Mouse (Mus musculus) cerebellum, adult 18-20 months (tissue): Measurements from ENCODE around the gene Tmem19.
"Not testable (repeated sequence)": the region's sequence is repeated elsewhere in the genome, so short reads cannot be mapped to it uniquely, and the experiment has no call there.

Source experiments
- DNase-seq, 2 experiments: peaks; one replicate each; pipeline ENCODE4 v3.0.0; 2021

Gene Tmem19

DNA sequence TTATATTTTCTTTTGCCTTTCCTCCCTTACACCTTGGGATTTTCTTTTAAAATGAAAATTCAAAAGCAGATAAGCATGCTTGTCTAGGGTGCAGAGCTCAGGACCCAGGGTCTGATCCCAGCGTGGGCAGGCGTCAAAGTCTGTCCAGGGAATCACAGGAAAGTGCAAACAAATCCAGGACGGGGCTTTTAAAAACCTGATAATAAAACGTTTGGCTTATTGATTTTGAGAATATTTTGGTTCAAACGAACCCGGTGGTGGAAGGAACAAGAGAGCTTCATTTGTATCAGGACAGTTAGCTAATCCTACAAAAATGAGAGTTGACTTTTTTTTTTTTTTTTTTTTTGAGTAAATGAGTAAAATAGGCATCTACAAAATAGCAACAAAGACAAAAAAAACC, 14.2 kb downstream of the Tmem19 start:
- no peak for DNase-seq

DNA sequence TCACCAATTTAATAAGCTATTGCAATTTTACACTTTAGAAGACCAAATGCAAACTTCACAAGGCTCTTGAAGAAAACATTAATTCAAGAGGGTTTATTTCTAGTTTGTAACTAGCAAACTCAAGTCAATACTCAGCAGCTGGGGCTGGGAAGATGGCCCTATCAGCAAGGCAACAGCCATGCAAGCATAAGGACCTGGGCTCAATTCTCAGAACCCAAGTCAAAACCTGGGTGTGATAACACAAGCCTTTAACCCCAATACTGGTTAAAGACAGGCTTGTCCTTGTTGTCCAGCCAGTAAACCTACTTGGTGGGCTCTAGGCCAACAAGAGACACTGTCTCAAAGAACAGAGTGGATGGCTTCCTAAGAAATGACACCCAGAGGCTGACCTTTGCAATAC, 15.9 kb downstream of the Tmem19 start:
- no peak for DNase-seq

DNA sequence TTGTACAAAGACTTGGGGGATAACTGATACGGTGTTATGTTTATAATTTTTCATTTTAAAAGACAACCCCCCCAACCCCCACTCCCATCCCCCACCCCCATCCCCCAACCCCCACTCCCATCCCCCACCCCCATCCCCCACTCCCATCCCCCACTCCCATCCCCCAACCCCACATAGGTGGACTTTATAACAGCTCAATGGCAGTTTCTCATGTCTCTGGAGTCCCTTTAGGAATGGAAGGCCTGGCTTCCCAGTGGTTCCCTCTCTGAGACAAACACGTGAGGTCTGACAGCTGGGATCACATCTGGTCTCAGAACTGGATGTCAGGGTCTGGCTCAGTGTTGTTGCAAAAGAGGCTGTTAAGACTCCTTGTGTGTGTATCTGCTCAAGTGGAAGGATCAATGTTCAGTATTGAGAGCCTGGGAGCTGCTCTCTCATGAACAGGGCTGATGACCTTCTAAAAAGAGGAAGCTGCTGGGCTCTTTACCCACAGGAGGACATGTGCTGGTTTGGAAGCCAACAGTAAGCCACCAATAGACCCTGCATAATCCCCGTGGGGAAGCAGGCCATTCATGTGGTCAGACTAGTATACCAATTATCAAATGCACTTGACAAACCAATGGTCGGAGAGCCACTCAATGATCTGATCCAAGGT, 19.4 kb downstream of the Tmem19 start:
- no peak for DNase-seq

DNA sequence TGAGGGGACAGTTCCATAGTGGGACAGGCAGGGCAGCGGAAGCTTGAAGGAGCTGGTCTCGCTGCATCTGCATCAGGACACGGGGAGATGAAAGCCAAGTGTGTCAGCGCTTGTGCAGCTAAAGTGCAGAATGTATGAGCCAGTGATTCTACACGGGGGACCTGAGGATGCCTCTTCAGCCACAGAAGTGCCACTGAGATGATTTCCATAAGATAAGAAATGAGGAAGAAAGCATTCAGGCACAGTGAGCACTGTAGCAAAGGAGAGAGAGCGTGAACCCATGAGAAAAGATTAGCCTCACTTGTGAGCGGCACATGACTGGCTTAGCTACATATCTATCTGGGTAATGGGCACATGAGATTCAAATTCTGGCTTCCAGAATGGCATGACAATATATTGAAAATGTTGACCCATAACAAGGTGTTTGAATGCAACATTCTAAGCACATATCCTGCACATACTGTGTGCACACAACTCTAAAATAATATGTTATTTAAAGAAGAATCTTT, 22.4 kb downstream of the Tmem19 start:
- no peak for DNase-seq

DNA sequence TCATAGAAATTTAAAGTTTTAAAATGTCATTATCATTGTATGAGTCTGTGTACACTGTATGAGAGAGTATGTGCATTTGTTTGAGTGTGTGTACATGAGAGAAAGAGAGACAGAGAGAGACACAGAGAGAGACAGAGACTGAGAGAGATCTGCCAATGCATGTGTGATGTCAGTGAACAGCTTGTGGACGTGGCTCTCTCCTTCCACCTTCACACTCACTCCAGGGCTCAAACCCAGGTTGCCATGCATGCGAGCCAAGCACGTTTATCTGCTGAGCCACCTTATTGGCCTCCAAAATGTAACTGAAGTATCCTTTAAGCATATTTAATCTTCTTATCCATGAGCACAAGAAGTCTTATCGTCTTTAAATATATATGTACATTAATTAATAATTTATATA, 25.4 kb downstream of the Tmem19 start:
- DNase-seq = no peak

DNA sequence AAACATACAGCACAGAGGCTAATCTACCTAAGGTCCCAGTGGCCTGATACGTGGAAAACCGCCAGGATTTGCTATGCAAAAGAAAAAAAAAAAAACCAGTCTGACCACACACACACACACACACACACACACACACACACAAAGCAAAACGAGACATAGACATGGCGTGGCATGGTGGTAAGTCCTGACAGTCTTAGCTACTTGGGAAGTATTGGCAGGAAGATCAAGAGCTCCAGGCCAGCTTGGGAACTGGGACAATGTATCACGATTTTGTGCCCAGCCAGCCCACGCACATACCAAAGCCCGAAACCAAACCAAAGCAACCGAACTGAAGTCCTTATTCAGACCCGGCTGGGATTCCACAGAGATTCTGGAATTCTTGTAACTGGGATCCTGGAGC, 28.8 kb downstream of the Tmem19 start:
- DNase-seq = no peak

DNA sequence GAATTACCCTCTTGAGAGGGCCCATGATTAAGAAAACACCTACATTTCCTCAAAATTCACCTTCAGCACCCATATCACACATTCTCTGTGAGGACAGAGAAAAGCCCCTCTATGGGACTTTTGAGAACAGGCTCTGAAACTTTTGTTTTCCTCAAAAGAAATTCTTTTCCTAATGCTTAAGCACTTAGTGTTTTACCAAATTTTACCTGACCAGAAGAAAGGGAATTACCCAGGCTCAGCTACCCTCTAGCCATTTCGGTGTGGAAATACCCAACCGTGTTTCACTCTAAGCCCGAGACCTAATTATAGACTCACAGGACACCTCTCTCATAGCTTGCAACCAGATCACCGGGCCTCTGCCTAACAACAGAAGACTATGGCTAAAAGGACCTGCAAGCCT, 29.3 kb downstream of the Tmem19 start:
- no peak for DNase-seq

DNA sequence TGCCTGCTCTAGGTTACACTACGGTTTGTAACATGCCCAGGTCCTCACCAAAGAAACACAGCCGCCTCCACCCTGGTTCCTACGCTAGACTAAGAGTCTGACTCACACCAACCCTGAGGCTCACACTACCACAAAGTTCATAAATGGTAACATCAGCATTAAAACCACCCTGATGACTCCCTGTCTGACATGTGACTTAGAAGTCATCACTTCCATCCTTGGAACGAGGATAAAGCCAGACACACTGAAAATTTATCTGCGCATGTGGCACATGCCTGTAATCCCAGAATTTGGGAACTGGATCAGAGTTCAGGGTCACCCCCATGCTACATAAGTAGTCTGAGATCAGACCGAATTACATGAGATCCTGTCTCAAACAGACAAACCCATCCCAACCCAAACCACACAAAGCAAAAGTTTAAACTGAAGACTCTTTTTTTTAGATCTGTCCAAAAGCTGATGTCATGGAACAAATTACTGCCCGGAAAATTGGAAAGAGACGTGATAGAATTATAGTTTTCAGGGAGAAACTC, 29.8 kb downstream of the Tmem19 start:
- no peak for DNase-seq

DNA sequence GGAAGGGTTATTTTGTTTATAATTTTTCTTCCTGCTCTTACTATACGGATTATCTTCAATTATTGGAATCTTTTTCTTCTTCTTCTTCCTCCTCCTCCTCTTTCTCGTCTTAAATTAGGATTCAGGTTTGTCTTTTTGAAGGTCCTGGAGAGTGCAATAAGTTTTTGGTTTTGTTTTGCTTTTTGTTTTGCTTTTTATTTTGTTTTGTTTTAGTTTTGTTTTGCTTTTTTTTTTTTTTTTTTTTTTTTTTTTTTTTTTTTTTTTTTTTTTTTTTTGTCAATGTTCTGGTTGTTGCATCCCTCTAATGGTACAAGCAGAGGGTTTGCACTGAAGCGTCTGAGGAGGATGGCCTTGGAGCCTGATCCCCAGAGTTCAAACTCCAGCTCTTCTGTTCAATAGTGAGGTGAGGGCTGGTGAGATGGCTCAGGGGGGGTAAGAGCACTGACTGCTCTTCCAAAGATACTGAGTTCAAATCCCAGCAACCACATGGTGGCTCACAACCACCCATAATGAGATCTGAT, 33.2 kb downstream of the Tmem19 start:
- DNase-seq = no peak

DNA sequence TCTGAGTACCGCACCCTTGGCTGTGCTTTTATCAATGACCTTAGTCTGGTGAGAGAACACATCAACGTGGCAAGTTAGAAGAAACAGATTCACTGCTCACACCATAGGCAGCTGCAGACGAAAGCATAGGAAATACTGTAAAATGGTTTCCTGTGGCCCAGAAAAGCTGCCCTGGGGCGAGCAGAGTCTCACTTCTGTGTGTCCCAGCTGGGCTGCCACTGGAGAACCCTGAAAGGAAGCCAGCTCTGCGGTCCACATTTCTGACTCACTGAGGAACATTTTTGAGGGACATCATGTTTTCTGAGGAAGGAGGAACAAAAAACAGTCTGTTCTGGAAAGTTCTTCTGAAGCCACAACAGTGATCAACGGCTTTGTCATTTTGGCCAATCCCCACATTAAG, 33.8 kb downstream of the Tmem19 start:
- DNase-seq = no peak

DNA sequence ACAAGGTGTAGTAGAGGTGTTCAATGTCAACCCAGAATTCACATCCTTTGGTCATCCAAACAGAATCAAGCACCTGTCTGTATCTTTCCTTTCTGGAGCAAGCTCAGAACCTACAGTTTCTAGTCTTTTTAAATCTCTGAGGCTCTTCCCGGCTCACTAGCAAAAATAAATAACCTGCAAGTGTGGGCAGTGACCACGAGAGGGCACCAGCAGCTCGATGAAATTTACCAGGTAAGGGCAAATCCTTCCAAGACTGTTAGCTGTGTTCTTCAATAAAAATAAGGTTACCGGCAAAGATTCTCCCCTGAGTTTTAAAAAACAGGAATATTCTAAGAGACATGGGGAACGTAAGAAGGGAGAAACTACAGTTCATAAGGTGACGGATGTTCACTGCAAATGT, 39.0 kb downstream of the Tmem19 start:
- DNase-seq = peak; percentile 70 to 82

DNA sequence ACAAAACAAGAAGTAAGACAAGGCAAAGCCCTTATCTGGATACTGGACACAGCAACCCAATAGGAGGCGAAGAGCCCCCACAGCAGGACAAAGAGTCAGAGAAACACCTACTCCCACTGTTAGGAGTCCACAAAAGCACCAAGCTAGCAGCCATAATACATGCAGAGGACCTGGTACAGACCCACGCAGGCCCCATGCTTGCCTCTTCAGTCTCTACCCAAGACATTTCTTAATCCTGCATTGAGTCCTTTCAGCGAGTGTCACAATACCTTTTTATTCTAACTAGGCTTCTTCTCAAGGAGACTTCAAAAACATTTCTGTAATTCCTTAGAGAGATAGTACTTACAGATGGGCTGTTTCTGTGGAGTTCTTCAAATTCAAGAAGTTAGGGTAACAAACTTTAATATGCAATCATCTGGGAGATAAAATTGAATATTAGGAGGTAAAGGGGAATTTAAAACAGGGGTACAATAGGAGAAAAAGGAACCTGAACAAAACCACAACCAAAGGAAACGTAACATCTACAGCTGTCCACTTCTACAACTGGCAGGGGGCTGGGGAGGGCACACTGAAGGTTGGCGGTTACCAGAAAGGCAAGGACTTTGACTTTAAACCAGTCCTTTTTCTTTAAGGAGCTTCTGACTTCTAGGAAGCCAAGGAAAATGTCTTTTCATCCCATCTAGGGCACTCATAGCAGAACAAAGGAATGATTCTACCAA, 40.8 kb downstream of the Tmem19 start:
- DNase-seq = no peak

DNA sequence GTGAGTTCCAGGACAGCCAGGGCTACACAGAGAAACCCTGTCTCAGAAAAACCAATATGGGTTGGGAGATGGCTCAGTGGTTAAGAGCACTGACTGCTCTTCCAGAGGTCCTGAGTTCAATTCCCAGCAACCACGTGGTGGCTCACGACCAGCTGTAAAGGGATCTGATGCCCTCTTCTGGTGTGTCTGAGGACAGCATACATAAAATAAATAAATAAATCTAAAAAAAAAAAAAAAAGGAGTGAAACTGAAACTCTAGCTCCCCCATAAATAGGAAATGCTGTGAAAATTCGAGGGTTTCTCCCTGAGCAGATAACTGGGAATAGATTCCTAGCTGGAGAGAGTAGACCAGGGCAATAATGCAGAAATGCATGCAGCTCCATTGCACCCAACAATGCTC, 43.9 kb downstream of the Tmem19 start:
- not testable (repeated sequence) for DNase-seq

DNA sequence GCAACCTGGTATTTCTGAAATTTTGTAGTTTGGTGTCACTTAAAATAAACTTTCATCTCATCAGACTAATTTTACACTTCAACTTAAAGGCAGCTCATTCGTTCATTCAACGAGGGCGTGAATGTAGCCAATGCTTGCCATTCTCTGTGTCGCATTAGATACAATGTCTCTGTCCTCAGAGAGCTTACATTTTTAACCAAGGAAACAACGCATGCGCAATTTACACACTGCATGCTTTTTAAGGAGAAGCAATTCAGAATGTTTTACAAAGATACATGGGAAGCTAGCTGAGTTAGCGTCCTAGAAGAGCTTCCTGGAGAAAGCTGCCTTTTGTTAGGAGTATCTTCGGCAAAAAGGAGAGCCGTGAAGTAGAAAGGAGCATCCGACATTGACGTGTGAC, 46.0 kb downstream of the Tmem19 start:
- no peak for DNase-seq

DNA sequence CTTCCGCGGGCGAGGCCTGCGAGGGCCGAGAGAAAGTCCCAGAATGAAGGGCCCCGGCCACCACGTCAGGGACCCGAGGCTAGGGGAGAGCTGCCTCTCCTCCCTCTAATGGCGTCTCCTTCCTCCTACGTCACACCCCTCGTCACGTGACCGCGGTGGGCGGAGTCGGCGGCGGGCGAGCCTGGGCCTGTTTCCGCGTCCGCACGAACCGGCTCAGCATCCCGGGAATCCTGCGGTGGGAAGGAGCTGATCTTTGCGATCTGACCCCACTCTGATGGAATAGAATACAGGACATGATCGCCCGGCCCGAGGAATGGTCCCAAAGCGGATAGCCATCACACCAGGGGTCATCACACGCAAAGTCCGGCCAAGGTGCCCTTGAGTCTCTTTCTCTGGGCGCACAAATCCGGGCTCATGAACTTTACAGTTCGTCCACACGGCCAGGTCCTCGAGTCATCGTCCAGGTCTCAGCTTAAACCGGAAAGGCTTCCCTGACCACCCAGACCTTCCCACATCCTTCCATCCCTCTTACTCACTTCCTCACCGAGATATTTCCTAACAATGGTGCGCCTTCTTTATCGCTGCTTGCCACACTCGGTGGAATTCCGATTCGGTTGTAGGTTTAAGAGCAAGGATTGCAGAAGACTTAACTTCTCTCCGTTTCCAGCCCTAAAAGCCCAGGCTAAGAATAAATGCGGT, 46.7 kb downstream of the Tmem19 start, which contains the start of gene Rab21:
Rab21 (minus strand) TSS at position 122 of the 699 bp plus-strand sequence.
- peak; percentile 98 to 99 for DNase-seq

DNA sequence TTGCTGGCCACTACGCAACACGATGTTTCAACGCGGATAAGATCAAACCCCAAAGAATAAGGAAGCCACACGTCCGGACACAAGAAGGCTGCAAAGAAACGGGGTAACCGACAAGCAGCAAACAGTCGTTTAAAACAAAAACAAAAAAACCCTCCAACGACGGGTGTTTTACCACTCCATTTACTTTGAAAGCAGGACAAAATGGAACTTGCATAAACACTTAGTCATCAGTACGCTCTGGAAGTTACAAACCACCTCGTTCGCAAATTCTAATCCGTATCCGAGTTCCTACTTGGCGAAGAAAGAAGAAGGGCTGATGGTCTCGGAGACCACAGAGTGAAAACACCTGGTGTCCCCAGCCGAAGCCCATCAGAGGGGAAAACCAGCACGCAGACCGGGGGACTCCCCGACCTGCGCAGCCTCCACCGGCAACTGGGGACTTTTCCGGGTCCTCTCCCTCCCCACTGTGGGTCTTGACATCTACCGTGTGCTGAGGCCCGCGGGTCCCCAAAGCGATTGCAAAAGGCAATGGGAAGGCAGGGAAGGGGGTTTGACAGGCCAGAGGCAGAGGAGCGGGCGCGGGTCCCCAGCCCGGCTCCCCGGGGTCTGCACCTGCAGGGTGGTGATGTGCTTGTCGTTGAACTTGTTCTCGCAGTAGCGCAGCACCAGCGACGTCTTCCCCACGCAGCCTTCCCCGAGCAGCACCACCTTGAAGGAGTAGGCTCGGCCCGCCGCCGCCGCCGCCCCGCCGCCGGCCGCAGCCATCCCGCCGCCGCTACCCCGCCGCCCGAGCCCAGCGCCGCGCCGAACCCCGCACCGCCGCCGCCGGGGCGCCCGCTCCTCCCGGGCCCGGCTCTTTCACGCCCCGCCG, 47.5 kb downstream of the Tmem19 start:
- no peak for DNase-seq

DNA sequence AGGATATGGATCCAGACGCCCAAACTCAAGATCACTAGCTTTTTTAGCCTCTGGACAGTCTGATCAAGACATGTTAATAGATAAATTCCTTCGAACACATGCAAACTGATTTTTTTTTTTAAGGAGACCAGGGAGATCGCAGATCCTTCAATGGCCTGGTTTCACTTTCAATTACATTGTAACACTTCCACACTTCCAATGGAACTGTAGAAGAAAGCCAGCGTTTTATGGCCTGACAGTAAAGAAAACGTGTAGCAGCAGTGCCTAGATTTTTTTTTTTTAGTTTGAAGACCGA, 48.1 kb downstream of the Tmem19 start:
- no peak for DNase-seq

DNA sequence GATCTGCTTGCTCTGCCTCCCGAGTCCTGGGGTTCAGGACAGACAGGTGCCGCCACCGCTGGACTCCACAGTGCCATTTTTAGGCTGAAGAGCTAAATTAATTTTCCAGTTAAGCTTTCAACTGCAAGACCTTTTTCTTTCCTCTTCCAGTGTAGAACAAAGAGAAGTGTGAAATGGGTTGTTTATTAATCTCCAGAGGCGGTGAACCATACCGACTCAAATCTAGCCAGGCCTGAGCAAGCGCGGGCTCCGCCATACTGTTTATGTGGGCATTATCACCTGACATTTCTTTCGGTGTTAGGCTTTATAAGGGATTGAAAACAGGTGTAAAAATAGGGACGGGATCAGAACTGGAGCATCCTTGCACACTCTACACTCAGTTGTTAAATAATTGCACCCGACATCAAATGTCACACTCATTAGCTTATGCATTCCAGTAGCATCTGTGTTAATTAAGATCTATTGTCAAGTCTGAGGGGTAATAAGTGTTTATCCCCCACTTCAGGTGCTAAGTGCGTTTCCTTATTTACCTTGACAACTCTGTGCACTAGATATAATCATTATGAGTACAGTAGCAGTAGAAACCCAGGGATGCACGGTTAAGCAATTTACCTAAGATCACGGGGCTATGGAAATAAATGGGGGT, 48.5 kb downstream of the Tmem19 start:
- no peak for DNase-seq

DNA sequence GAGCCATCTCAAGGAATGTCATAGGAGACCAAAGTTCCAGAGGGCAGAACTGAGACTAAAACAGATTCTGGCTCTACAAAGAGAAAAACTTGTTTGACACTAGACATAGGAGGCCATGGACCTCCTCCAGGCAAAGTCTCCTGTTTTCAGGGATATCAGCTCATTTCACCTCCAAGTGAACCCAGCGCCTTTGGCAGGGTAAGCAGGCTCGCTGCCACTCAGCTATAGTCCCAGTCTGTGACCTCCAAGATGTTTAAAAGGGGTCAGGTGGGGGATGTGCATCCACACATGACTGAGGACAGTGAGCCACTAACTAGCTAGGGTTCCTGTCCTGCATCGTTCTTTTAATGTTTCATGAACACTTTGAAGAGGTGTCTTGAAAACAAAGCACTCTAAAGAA, 49.6 kb downstream of the Tmem19 start:
- no peak for DNase-seq

DNA sequence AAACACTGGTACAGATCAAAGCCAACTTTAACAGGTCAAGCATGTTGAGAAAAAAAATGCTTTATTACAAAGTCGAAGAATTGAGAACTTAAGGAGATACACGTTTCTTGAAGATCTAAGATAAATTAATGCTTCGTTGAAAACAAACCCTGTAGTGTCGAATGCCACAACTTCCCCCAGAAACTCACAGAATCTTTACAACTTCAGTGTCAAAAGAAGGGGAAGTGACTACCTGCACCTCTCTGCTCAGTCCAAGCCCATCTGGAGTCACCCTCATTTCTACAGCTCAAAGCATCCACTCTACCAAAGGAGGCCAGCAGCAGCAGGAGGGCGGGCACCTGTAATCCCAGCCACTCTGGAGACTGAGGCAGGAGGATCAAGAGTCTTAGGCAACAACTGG, 50.1 kb downstream of the Tmem19 start:
- DNase-seq = no peak

DNA sequence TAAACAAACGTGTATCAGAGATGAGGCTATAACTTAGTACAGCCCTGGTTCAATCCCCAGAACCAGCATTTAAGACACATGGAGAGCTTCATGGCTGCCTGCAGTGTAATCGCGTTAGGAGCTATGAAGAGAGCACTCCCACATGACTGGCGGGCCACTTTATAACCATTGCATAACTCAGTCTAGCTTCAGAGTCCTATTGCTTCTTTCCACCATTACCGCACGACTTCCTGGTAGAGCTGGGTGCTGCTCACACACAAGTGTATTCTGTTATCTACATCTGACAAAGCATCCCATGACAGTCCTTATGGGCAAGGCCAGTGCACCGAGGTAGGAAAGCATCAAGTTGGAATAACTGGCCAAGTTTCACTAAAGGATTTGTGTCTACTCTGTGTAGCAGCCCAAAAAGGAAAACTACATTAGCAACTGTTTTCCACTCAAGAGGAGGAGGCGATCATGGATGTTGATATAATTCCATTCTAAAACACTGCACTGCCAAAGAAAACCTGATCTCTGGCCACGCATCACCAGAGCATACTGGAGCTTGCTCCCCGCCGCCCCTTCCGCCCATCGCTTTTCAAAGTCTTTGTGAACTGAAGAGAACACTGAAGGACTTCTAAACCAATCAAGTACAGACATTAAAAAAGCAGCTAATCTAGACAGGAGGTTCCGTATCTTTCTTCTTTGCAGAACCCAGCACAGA, 50.9 kb downstream of the Tmem19 start:
- DNase-seq = no peak
